Mouse (Mus musculus): ENCODE measurements at regions not wholly inside any gene's neighbourhood (a gene's known extent, or its start where the extent isn't known, plus 50 kb on each side); places are given as distances from the start of the nearest gene placed in this dataset.

- Histone ChIP-seq H3K27me3 (ENCODE audit: control insufficient read depth, insufficient read depth, low read length) (no peaks in the 10 kb centered on the region), H3K9me3 (ENCODE audit: control insufficient read depth, low read length) (no peaks in the 10 kb centered on the region), H3K36me3 (ENCODE audit: control insufficient read depth, insufficient read depth, low read length) (no peaks in the 10 kb centered on the region), H3K4me2 (ENCODE audit: low read depth, low read length, severe bottlenecking) (no peak overlapping the region), H3K9ac (ENCODE audit: low read length) (no peak overlapping the region), H3K4me3 (ENCODE audit: low read depth, low read length) (no peak overlapping the region), H3K4me1 (replicated peaks; ENCODE audit: control insufficient read depth, insufficient read depth, low read length) (no peaks in the 10 kb centered on the region), H3K27ac (ENCODE audit: low read depth, low read length) (no peak overlapping the region)
- DNase-seq (ENCODE audit: low spot score) (no peak), ATAC-seq (replicated peaks; ENCODE audit: low FRiP score) (no peak)
- 49% methylated on average over 4 of the region's 4 CpGs for WGBS
Measured at GRCm38 (mm10) chr9:63052181-63052580, 64.5 kb upstream of the Pias1 start.

- 83% methylated on average over 4 of the region's 4 CpGs for WGBS
- Histone ChIP-seq H3K4me3 (ENCODE audit: low read depth, low read length) (no peak overlapping the region), H3K27me3 (ENCODE audit: control insufficient read depth, insufficient read depth, low read length) (no peaks in the 10 kb centered on the region), H3K27ac (ENCODE audit: low read depth, low read length) (no peak overlapping the region), H3K36me3 (ENCODE audit: control insufficient read depth, insufficient read depth, low read length) (no peaks in the 10 kb centered on the region), H3K9ac (ENCODE audit: low read length) (no peak overlapping the region), H3K4me1 (replicated peaks; ENCODE audit: control insufficient read depth, insufficient read depth, low read length) (no peaks in the 10 kb centered on the region), H3K9me3 (ENCODE audit: control insufficient read depth, low read length) (no peaks in the 10 kb centered on the region), H3K4me2 (ENCODE audit: low read depth, low read length, severe bottlenecking) (no peak overlapping the region)
- DNase-seq (ENCODE audit: low spot score) (no peak), ATAC-seq (replicated peaks; ENCODE audit: low FRiP score) (no peak)
Measured at GRCm38 (mm10) chr9:63051631-63052030, 63.9 kb upstream of the Pias1 start.

DNA sequence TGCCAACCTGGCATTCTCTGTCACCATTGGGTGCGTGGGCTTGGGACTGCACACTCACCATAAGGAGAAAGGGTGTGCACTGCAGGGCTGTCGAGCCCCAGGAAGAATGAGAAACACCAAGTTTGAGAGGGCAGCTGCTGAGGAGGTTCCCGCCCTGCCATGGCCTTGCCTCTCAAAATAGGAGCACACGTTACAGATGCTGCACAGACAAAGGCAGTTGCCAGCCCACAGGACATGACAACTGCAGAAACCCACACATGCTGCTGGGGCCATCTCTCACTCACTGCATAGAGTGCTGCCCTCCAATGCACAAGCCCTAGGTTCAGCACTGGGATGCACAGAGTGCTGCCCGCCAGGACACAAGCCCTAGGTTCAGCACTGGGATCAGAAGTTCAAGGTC is 61.6 kb upstream of the Pias1 start:
- Histone ChIP-seq H3K4me1 (replicated peaks; ENCODE audit: control insufficient read depth, insufficient read depth, low read length) (no peaks in the 10 kb centered on the region), H3K4me2 (ENCODE audit: low read depth, low read length, severe bottlenecking) (no peak overlapping the region), H3K27ac (ENCODE audit: low read depth, low read length) (no peak overlapping the region), H3K9me3 (ENCODE audit: control insufficient read depth, low read length) (no peaks in the 10 kb centered on the region), H3K9ac (ENCODE audit: low read length) (no peak overlapping the region), H3K36me3 (ENCODE audit: control insufficient read depth, insufficient read depth, low read length) (no peaks in the 10 kb centered on the region), H3K4me3 (ENCODE audit: low read depth, low read length) (no peak overlapping the region), H3K27me3 (ENCODE audit: control insufficient read depth, insufficient read depth, low read length) (no peaks in the 10 kb centered on the region)
- 80% methylated on average over 5 of the region's 5 CpGs for WGBS
- ATAC-seq (replicated peaks; ENCODE audit: low FRiP score) (no peak), DNase-seq (ENCODE audit: low spot score) (no peak)

- no peak overlapping the region for H3K27ac ChIP-seq (ENCODE audit: low read depth, low read length)
- no peak overlapping the region for H3K9ac ChIP-seq (ENCODE audit: low read length)
- H3K4me2 ChIP-seq (ENCODE audit: low read depth, low read length, severe bottlenecking): no peak overlapping the region
- no peak overlapping the region for H3K4me3 ChIP-seq (ENCODE audit: low read depth, low read length)
- DNase-seq (ENCODE audit: low spot score): no peak
- WGBS: 94% methylated on average over 3 of the region's 3 CpGs
- H3K4me1 ChIP-seq (replicated peaks; ENCODE audit: control insufficient read depth, insufficient read depth, low read length): no peaks in the 10 kb centered on the region
- no peak for ATAC-seq (replicated peaks; ENCODE audit: low FRiP score)
- no peaks in the 10 kb centered on the region for H3K9me3 ChIP-seq (ENCODE audit: control insufficient read depth, low read length)
- no peaks in the 10 kb centered on the region for H3K36me3 ChIP-seq (ENCODE audit: control insufficient read depth, insufficient read depth, low read length)
- no peaks in the 10 kb centered on the region for H3K27me3 ChIP-seq (ENCODE audit: control insufficient read depth, insufficient read depth, low read length)
Measured at GRCm38 (mm10) chr9:63046981-63047380, 59.3 kb upstream of the Pias1 start.

GRCm38 (mm10) chr9:63045531-63045930 is 57.8 kb upstream of the Pias1 start:
- DNase-seq (ENCODE audit: low spot score) (no peak), ATAC-seq (replicated peaks; ENCODE audit: low FRiP score) (no peak)
- Histone ChIP-seq H3K4me2 (ENCODE audit: low read depth, low read length, severe bottlenecking) (no peak overlapping the region), H3K4me1 (replicated peaks; ENCODE audit: control insufficient read depth, insufficient read depth, low read length) (no peaks in the 10 kb centered on the region), H3K27ac (ENCODE audit: low read depth, low read length) (no peak overlapping the region), H3K36me3 (ENCODE audit: control insufficient read depth, insufficient read depth, low read length) (no peaks in the 10 kb centered on the region), H3K27me3 (ENCODE audit: control insufficient read depth, insufficient read depth, low read length) (no peaks in the 10 kb centered on the region), H3K4me3 (ENCODE audit: low read depth, low read length) (no peak overlapping the region), H3K9me3 (ENCODE audit: control insufficient read depth, low read length) (no peaks in the 10 kb centered on the region), H3K9ac (ENCODE audit: low read length) (no peak overlapping the region)
- WGBS: 90% methylated on average over 4 of the region's 4 CpGs

- DNase-seq (ENCODE audit: low spot score) (no peak), ATAC-seq (replicated peaks; ENCODE audit: low FRiP score) (no peak)
- H3K27me3 ChIP-seq (ENCODE audit: control insufficient read depth, insufficient read depth, low read length): no peaks in the 10 kb centered on the region
- no peak overlapping the region for H3K9ac ChIP-seq (ENCODE audit: low read length)
- H3K27ac ChIP-seq (ENCODE audit: low read depth, low read length): no peak overlapping the region
- H3K4me3 ChIP-seq (ENCODE audit: low read depth, low read length): no peak overlapping the region
- 77% methylated on average over 3 of the region's 3 CpGs for WGBS
- H3K36me3 ChIP-seq (ENCODE audit: control insufficient read depth, insufficient read depth, low read length): no peaks in the 10 kb centered on the region
- no peaks in the 10 kb centered on the region for H3K4me1 ChIP-seq (replicated peaks; ENCODE audit: control insufficient read depth, insufficient read depth, low read length)
- H3K4me2 ChIP-seq (ENCODE audit: low read depth, low read length, severe bottlenecking): no peak overlapping the region
- no peaks in the 10 kb centered on the region for H3K9me3 ChIP-seq (ENCODE audit: control insufficient read depth, low read length)
Measured at GRCm38 (mm10) chr9:63043304-63043703, 55.6 kb upstream of the Pias1 start.

GRCm38 (mm10) chr9:63038031-63038430 is 50.3 kb upstream of the Pias1 start:
- no peaks in the 10 kb centered on the region for H3K27me3 ChIP-seq (ENCODE audit: control insufficient read depth, insufficient read depth, low read length)
- no peak for ATAC-seq (replicated peaks; ENCODE audit: low FRiP score)
- no peak for DNase-seq (ENCODE audit: low spot score)
- no peak overlapping the region for H3K4me2 ChIP-seq (ENCODE audit: low read depth, low read length, severe bottlenecking)
- no peaks in the 10 kb centered on the region for H3K36me3 ChIP-seq (ENCODE audit: control insufficient read depth, insufficient read depth, low read length)
- no peak overlapping the region for H3K27ac ChIP-seq (ENCODE audit: low read depth, low read length)
- H3K4me3 ChIP-seq (ENCODE audit: low read depth, low read length): no peak overlapping the region
- 89% methylated on average over 6 of the region's 6 CpGs for WGBS
- no peaks in the 10 kb centered on the region for H3K4me1 ChIP-seq (replicated peaks; ENCODE audit: control insufficient read depth, insufficient read depth, low read length)
- no peaks in the 10 kb centered on the region for H3K9me3 ChIP-seq (ENCODE audit: control insufficient read depth, low read length)
- H3K9ac ChIP-seq (ENCODE audit: low read length): no peak overlapping the region

Data from forebrain, embryonic 11.5 days (tissue).